ENCODE assay signal across 8 mouse cellular contexts in the genomic region with DNA sequence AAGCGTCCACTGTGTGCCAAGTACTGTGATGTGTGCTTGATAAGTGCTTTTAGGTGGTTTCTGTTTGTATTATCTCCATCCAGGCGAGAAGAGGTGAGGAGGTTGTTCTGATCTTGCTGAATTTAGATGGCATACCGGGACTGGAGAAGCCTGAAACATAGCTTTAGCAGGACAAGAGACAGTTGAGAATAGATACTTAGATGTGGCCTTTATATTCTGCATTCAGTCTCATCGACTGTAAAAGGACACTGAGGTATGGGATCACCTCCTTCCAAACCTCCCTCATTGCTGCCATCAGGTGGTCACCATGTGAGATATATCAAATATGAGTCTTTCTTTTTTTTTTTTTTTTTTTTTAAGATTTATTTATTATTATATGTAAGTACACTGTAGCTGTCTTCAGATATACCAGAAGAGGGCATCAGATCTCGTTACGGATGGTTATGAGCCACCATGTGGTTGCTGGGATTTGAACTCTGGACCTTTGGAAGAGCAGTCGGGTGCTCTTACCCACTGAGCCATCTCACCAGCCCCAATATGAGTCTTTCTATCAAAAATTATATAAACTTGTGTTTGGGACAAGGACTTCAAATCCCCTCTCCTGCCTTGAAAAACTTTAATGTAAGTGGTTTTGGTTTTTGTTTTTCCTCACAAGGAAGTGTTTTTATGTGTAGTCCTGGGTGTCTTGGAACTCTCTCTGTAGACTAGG. TPM values are rescaled to one million over a fixed set of nuclear protein-coding genes. Genes with fewer than 3 reads are reported as not detected.
DNase-seq lines count a peak whose midpoint lies in the region; ATAC-seq and TF ChIP-seq lines count a peak whose summit lies in the region.
"Not testable (repeated sequence)": the region's sequence is repeated elsewhere in the genome, so short reads cannot be mapped to it uniquely, and the experiment has no call there.

No protein-coding gene starts in this region.

- peak overlapping the region; percentile 1; the same call in 1 of the 2 replicates for H3K27ac ChIP-seq in embryonic fibroblast, embryonic 13.5 days (ENCODE audit: insufficient read depth, low read length)
- peak overlapping the region; percentile 95 for H3K27ac ChIP-seq in heart, embryonic 16.5 days (ENCODE audit: low read length)
- H3K27ac ChIP-seq in kidney, postnatal 0 days: peak overlapping the region; percentile 81
- H3K27ac ChIP-seq in liver, postnatal 0 days (ENCODE audit: low read depth): peak overlapping the region; percentile 93
- H3K27ac ChIP-seq in stomach, postnatal 0 days (replicated peaks): peak overlapping the region; percentile 73

- peak overlapping the region; percentile 64 for H3K9ac ChIP-seq in heart, embryonic 16.5 days (ENCODE audit: low read length)
- peak overlapping the region; percentile 48 for H3K9ac ChIP-seq in kidney, postnatal 0 days (ENCODE audit: low read depth, low read length)
- H3K9ac ChIP-seq in liver, postnatal 0 days (replicated peaks): peak overlapping the region; percentile 54
- H3K9ac ChIP-seq in stomach, postnatal 0 days (ENCODE audit: low read length): peak overlapping the region; percentile 48; the same call in 1 of the 2 replicates

- peak; percentile 18 for ATAC-seq in cerebellum, adult (ENCODE audit: insufficient number of reproducible peaks, low FRiP score, low TSS enrichment)
- not testable (repeated sequence) for ATAC-seq in heart, embryonic 16.5 days (replicated peaks; ENCODE audit: extremely low read depth, insufficient read depth, low FRiP score); kidney, postnatal 0 days (replicated peaks; ENCODE audit: low FRiP score, low read depth); liver, postnatal 0 days; stomach, postnatal 0 days (ENCODE audit: low FRiP score, low TSS enrichment)

- not testable (repeated sequence) for TF ChIP-seq EP300 in liver, postnatal 0 days (IDR thresholded peaks at IDR 0.05; ENCODE audit: low read depth); stomach, postnatal 0 days (optimal IDR thresholded peaks at IDR 0.05)

- peaks cover 30% of the 10 kb centered on the region for H3K36me3 ChIP-seq in E14TG2a.4 (ENCODE audit: insufficient read depth, low read length)
- peaks cover 15% of the 10 kb centered on the region for H3K36me3 ChIP-seq in heart, embryonic 16.5 days (ENCODE audit: control insufficient read depth, insufficient read depth)
- H3K36me3 ChIP-seq in kidney, postnatal 0 days (ENCODE audit: insufficient read depth, low read length): peaks cover 13% of the 10 kb centered on the region
- peaks cover 21% of the 10 kb centered on the region for H3K36me3 ChIP-seq in liver, postnatal 0 days (replicated peaks; ENCODE audit: insufficient read depth, low read length)
- not testable (repeated sequence) for H3K36me3 ChIP-seq in myocyte (ENCODE audit: control insufficient read depth, insufficient read depth); stomach, postnatal 0 days (ENCODE audit: control insufficient read depth, insufficient read depth, low read length)

- H3K79me2 ChIP-seq in myocyte (ENCODE audit: control insufficient read depth, insufficient read depth): peaks cover 15% of the 10 kb centered on the region

- peaks cover 42% of the 10 kb centered on the region for H3K4me1 ChIP-seq in E14TG2a.4 (replicated peaks; ENCODE audit: low read depth, low read length)
- not testable (repeated sequence) for H3K4me1 ChIP-seq in embryonic fibroblast, embryonic 13.5 days (ENCODE audit: control insufficient read depth, insufficient read depth, low read length); heart, embryonic 16.5 days (ENCODE audit: control insufficient read depth, insufficient read depth, low read length); kidney, postnatal 0 days (replicated peaks; ENCODE audit: insufficient read depth, low read length); stomach, postnatal 0 days (replicated peaks; ENCODE audit: control insufficient read depth, insufficient read depth)
- peaks cover 11% of the 10 kb centered on the region for H3K4me1 ChIP-seq in liver, postnatal 0 days (ENCODE audit: insufficient read depth)

- TF ChIP-seq POLR2A in embryonic fibroblast, embryonic 13.5 days (IDR thresholded peaks at IDR 0.05; ENCODE audit: low read depth, low read length); myocyte (IDR thresholded peaks at IDR 0.05; ENCODE audit: insufficient read length, low read depth): not testable (repeated sequence)

- WGBS in heart, embryonic 16.5 days: 19% methylated on average over 5 of the region's 7 CpGs
- WGBS in kidney, postnatal 0 days: 20% methylated on average over 5 of the region's 7 CpGs
- WGBS in liver, postnatal 0 days (ENCODE audit: insufficient replicate concordance): 19% methylated on average over 5 of the region's 7 CpGs
- 22% methylated on average over 5 of the region's 7 CpGs for WGBS in stomach, postnatal 0 days

- DNase-seq in kidney, postnatal 0 days (ENCODE audit: low spot score): peak; percentile 43
- DNase-seq in liver, postnatal 0 days; stomach, postnatal 0 days (ENCODE audit: low spot score): not testable (repeated sequence)

- H3ac ChIP-seq in myocyte (ENCODE audit: control insufficient read depth, insufficient read length): not testable (repeated sequence)

- H3K4me2 ChIP-seq in heart, embryonic 16.5 days (ENCODE audit: low read depth, low read length): peak overlapping the region; percentile 78
- H3K4me2 ChIP-seq in kidney, postnatal 0 days (ENCODE audit: low read length): peak overlapping the region; percentile 83
- peak overlapping the region; percentile 92 for H3K4me2 ChIP-seq in liver, postnatal 0 days (ENCODE audit: low read depth, low read length)
- peak overlapping the region; percentile 94 for H3K4me2 ChIP-seq in myocyte (ENCODE audit: low read depth)
- H3K4me2 ChIP-seq in stomach, postnatal 0 days (replicated peaks; ENCODE audit: low read depth): peak overlapping the region; percentile 73

- H3K9me3 ChIP-seq in E14TG2a.4 (ENCODE audit: low read length); heart, embryonic 16.5 days (replicated peaks; ENCODE audit: control insufficient read depth, low read length); kidney, postnatal 0 days (replicated peaks; ENCODE audit: low read length); liver, postnatal 0 days (ENCODE audit: low read length); stomach, postnatal 0 days (ENCODE audit: control insufficient read depth, low read length): not testable (repeated sequence)

- peak overlapping the region; percentile 86 for H3K4me3 ChIP-seq in E14TG2a.4 (replicated peaks; ENCODE audit: low read length)
- H3K4me3 ChIP-seq in embryonic fibroblast, embryonic 13.5 days (ENCODE audit: insufficient read depth, low read length): peak overlapping the region; percentile 39
- H3K4me3 ChIP-seq in heart, embryonic 16.5 days (ENCODE audit: low read length): peak overlapping the region; percentile 55
- H3K4me3 ChIP-seq in kidney, postnatal 0 days (replicated peaks; ENCODE audit: low read depth, low read length): peak overlapping the region; percentile 46
- peak overlapping the region; percentile 50 for H3K4me3 ChIP-seq in liver, postnatal 0 days (ENCODE audit: low read depth, low read length)
- H3K4me3 ChIP-seq in myocyte: peak overlapping the region; percentile 82
- peak overlapping the region; percentile 96 for H3K4me3 ChIP-seq in stomach, postnatal 0 days (ENCODE audit: low read depth, low read length)

- H3K27me3 ChIP-seq in E14TG2a.4 (ENCODE audit: insufficient read depth, low read length); heart, embryonic 16.5 days (ENCODE audit: control insufficient read depth, insufficient read depth, low read length); kidney, postnatal 0 days (ENCODE audit: insufficient read depth, low read length); liver, postnatal 0 days (ENCODE audit: insufficient read depth, low read length); myocyte (ENCODE audit: control insufficient read depth, insufficient read depth, insufficient read length); stomach, postnatal 0 days (ENCODE audit: control insufficient read depth, insufficient read depth, low read length): not testable (repeated sequence)

- TF ChIP-seq CTCF in E14TG2a.4 (conservative IDR thresholded peaks at IDR 0.05; ENCODE audit: low read length); embryonic fibroblast, embryonic 13.5 days (IDR thresholded peaks at IDR 0.05; ENCODE audit: borderline replicate concordance, insufficient read depth, low read length): not testable (repeated sequence)
- TF ChIP-seq CTCF in kidney, postnatal 0 days (IDR thresholded peaks at IDR 0.05; ENCODE audit: low read depth): peak; percentile 50; the same call in 1 of the 2 replicates
- TF ChIP-seq CTCF in liver, postnatal 0 days (IDR thresholded peaks at IDR 0.05; ENCODE audit: low read depth): peak; percentile 50
- peak; percentile 53 for TF ChIP-seq CTCF in stomach, postnatal 0 days (IDR thresholded peaks at IDR 0.05; ENCODE audit: low read depth)

RNA-seq across cellular contexts. Expression of a gene that starts 0.9 kb away (rescaled TPM):
- polyA plus RNA-seq in embryonic fibroblast, embryonic 13.5 days (2011; ENCODE audit: insufficient read length, low read depth, missing spikeins): 83.3 and 92.5 TPM in 2 replicates
- polyA plus RNA-seq in heart, embryonic 16.5 days (2015; fragmentation: Nextera tagmentation; extraction: Ambion mirVana): 682 and 733 TPM in 2 replicates
- polyA plus RNA-seq in kidney, postnatal 0 days (2015; fragmentation: Nextera tagmentation; extraction: Ambion mirVana): 318 and 322 TPM in 2 replicates
- polyA plus RNA-seq in liver, postnatal 0 days (2015; fragmentation: Nextera tagmentation; extraction: Ambion mirVana): 119 and 125 TPM in 2 replicates
- 193 TPM for polyA plus RNA-seq in myocyte (2012; fragmentation: generic; extraction: Trizol)
- 142 and 144 TPM in 2 replicates for polyA plus RNA-seq in stomach, postnatal 0 days (2015; fragmentation: Nextera tagmentation; extraction: Ambion mirVana)

RNA-seq across cellular contexts. Expression of a gene that starts 40.2 kb away (rescaled TPM):
- polyA plus RNA-seq in embryonic fibroblast, embryonic 13.5 days (2011; ENCODE audit: insufficient read length, low read depth, missing spikeins): 9.5 and 10.2 TPM in 2 replicates
- 2.5 and 4.5 TPM in 2 replicates for polyA plus RNA-seq in heart, embryonic 16.5 days (2015; fragmentation: Nextera tagmentation; extraction: Ambion mirVana)
- polyA plus RNA-seq in kidney, postnatal 0 days (2015; fragmentation: Nextera tagmentation; extraction: Ambion mirVana): 30.2 and 34.1 TPM in 2 replicates
- polyA plus RNA-seq in liver, postnatal 0 days (2015; fragmentation: Nextera tagmentation; extraction: Ambion mirVana): 9.7 and 10.0 TPM in 2 replicates
- 6.3 TPM for polyA plus RNA-seq in myocyte (2012; fragmentation: generic; extraction: Trizol)
- polyA plus RNA-seq in stomach, postnatal 0 days (2015; fragmentation: Nextera tagmentation; extraction: Ambion mirVana): 12.9 and 13.8 TPM in 2 replicates

Comparison
In these comparisons a context has a peak if more than half of its experiments do, and no peak if none do; other contexts are left out.
1. H3K4me3 ChIP-seq: peak in every context shown above with its lines; median percentile 96 in stomach, postnatal 0 days; 86 in E14TG2a.4; 82 in myocyte; 55 in heart, embryonic 16.5 days; 50 in liver, postnatal 0 days; 46 in kidney, postnatal 0 days; 39 in embryonic fibroblast, embryonic 13.5 days.
2. H3K27ac ChIP-seq: peak in every context shown above with its lines; median percentile 95 in heart, embryonic 16.5 days; 93 in liver, postnatal 0 days; 81 in kidney, postnatal 0 days; 73 in stomach, postnatal 0 days; 1 in embryonic fibroblast, embryonic 13.5 days.